9 mouse cellular contexts compared by ENCODE assay signal in the genomic region with DNA sequence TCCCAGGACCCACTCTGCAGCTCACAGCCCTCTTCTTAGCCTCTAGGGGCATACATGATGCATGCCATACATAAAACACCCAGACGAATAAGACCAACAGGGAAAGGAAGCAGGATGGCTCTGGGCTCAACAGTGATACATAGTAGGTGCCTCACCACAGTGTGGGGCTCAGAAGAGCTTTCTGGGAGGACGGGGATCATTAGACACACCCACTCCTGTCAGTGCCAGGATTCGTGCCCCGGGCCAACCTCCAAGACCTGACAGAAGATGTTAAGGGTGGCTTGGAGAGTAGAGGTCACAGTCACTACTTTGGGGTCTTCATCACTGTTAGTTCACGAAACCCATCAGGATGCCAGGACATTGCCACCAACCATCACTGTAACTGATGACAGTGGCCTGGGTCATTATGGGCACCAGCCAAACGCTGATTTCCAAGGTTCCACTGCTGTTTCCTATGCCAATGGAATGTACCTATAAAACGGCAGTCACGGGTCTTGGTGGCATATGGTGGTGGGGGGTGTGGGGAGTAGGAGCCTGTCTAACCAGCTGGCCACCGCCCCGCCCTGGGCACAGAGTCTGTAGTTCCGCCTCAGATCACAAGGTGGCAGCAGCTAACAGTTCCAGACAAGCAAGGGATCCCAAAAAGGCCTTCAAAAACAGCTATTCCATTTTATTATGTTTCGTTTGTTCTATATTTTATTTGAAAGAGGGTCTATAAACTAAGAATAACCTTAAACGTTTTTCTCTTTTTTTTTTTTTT. TPM values are rescaled to one million over a fixed set of nuclear protein-coding genes. Genes with fewer than 3 reads are reported as not detected.
DNase-seq lines count a peak whose midpoint lies in the region; ATAC-seq and TF ChIP-seq lines count a peak whose summit lies in the region.
"Had no signal": no experiment of that assay in that cellular context is flagged by ENCODE, and none has a peak within 500 bp of the region (broad histone marks: within the 10 kb centered on the region; RNA-seq: fewer than 3 reads in every experiment).

No protein-coding gene starts in this region.

- TF ChIP-seq EP300 in CH12.LX (IDR thresholded peaks at IDR 0.05; ENCODE audit: low read length): no peak
- TF ChIP-seq EP300 in heart, postnatal 0 days (IDR thresholded peaks at IDR 0.05; ENCODE audit: low read depth): no peak

- no peak; the same call in 1 of the 2 replicates for TF ChIP-seq POLR2A in CH12.LX (IDR thresholded peaks at IDR 0.05; ENCODE audit: low read depth, low read length)
- TF ChIP-seq POLR2A in bone marrow macrophage, adult 2 months (IDR thresholded peaks at IDR 0.05; ENCODE audit: borderline replicate concordance, low read depth, low read length): no peak
- TF ChIP-seq POLR2A in embryonic fibroblast, embryonic 13.5 days (IDR thresholded peaks at IDR 0.05; ENCODE audit: low read depth, low read length): no peak
- TF ChIP-seq POLR2A in lung, adult 2 months (IDR thresholded peaks at IDR 0.05; ENCODE audit: borderline replicate concordance, extremely low read depth, low read depth, low read length): no peak

- no peak overlapping the region for H3K9ac ChIP-seq in CH12.LX (ENCODE audit: insufficient read depth, low read depth)
- H3K9ac ChIP-seq in heart, postnatal 0 days (replicated peaks; ENCODE audit: low read depth, low read length): no peak overlapping the region
- no peak overlapping the region for H3K9ac ChIP-seq in neural tube, embryonic 15.5 days (replicated peaks)
- H3K9ac ChIP-seq: heart, embryonic 15.5 days had no signal

- H3K4me3 ChIP-seq in CH12.LX (replicated peaks in 1 of 3; ENCODE audit: low read depth in 2 of 3, low read length in 2 of 3, poor library complexity in 1 of 3): no peak overlapping the region
- no peak overlapping the region for H3K4me3 ChIP-seq in bone marrow macrophage, adult 2 months (ENCODE audit: insufficient read depth, low read length)
- no peak overlapping the region for H3K4me3 ChIP-seq in embryonic fibroblast, embryonic 13.5 days (ENCODE audit: insufficient read depth, low read length)
- no peak overlapping the region for H3K4me3 ChIP-seq in heart, postnatal 0 days (ENCODE audit: low read depth, low read length)
- no peak overlapping the region for H3K4me3 ChIP-seq in lung, adult 2 months (replicated peaks; ENCODE audit: extremely low read depth, low read depth, low read length)
- H3K4me3 ChIP-seq in neural tube, embryonic 15.5 days (replicated peaks): no peak overlapping the region
- H3K4me3 ChIP-seq: heart, embryonic 15.5 days had no signal

- peak; percentile 28; the same call in 1 of the 2 replicates for ATAC-seq in heart, postnatal 0 days (ENCODE audit: insufficient read depth, low read depth)
- ATAC-seq in neural tube, embryonic 15.5 days (ENCODE audit: low FRiP score): peak; percentile 35; the same call in 1 of the 2 replicates

- H3K9me3 ChIP-seq in CH12.LX (replicated peaks; ENCODE audit: low read length): no peaks in the 10 kb centered on the region
- no peaks in the 10 kb centered on the region for H3K9me3 ChIP-seq in heart, postnatal 0 days (replicated peaks; ENCODE audit: control insufficient read depth, low read length)
- no peaks in the 10 kb centered on the region for H3K9me3 ChIP-seq in neural tube, embryonic 15.5 days (replicated peaks)
- H3K9me3 ChIP-seq: heart, embryonic 15.5 days had no signal

- DNase-seq in CH12.LX (ENCODE audit: extremely low read depth): peak; percentile 75
- peak; percentile 75 for DNase-seq in heart, postnatal 0 days (ENCODE audit: low spot score)
- DNase-seq in kidney, postnatal 4 days: peak; percentile 92 to 93
- peak; percentile 92 for DNase-seq in lung, adult 2 months
- peak; percentile 80 for DNase-seq in thymus, postnatal 0 days (ENCODE audit: low spot score)

- WGBS in heart, postnatal 0 days: 21% methylated on average over 13 of the region's 13 CpGs
- 16% methylated on average over 13 of the region's 13 CpGs for WGBS in lung, adult 2 months
- WGBS in neural tube, embryonic 15.5 days: 24% methylated on average over 13 of the region's 13 CpGs

- peaks cover 0 to 11% of the 10 kb centered on the region in 2 experiments; a peak in 2 of 4 replicates for H3K4me1 ChIP-seq in CH12.LX (ENCODE audit: control insufficient read depth in 1 of 2, insufficient read depth in 2 of 2)
- peaks cover 15% of the 10 kb centered on the region for H3K4me1 ChIP-seq in bone marrow macrophage, adult 2 months (ENCODE audit: control insufficient read depth, insufficient read depth, low read length)
- H3K4me1 ChIP-seq in embryonic fibroblast, embryonic 13.5 days (ENCODE audit: control insufficient read depth, insufficient read depth, low read length): no peaks in the 10 kb centered on the region
- peaks cover 17% of the 10 kb centered on the region for H3K4me1 ChIP-seq in heart, postnatal 0 days (ENCODE audit: control insufficient read depth, insufficient read depth)
- H3K4me1 ChIP-seq in lung, adult 2 months (ENCODE audit: control insufficient read depth, insufficient read depth, low read length): peaks cover 12% of the 10 kb centered on the region
- H3K4me1 ChIP-seq in neural tube, embryonic 15.5 days: peaks cover 28% of the 10 kb centered on the region

- H3K4me2 ChIP-seq in CH12.LX (ENCODE audit: insufficient read depth, low read depth, poor library complexity, severe bottlenecking): no peak overlapping the region
- H3K4me2 ChIP-seq in heart, postnatal 0 days (ENCODE audit: low read depth, low read length): no peak overlapping the region
- H3K4me2 ChIP-seq in neural tube, embryonic 15.5 days: no peak overlapping the region
- H3K4me2 ChIP-seq: heart, embryonic 15.5 days had no signal

- no peaks in the 10 kb centered on the region for H3K27me3 ChIP-seq in CH12.LX (replicated peaks)
- H3K27me3 ChIP-seq in heart, postnatal 0 days (ENCODE audit: control insufficient read depth, insufficient read depth, low read length): no peaks in the 10 kb centered on the region
- H3K27me3 ChIP-seq in neural tube, embryonic 15.5 days (replicated peaks): no peaks in the 10 kb centered on the region
- H3K27me3 ChIP-seq: heart, embryonic 15.5 days had no signal

- peak overlapping the region; percentile 14 for H3K27ac ChIP-seq in CH12.LX (ENCODE audit: insufficient read depth, low read depth)
- no peak overlapping the region for H3K27ac ChIP-seq in bone marrow macrophage, adult 2 months (ENCODE audit: insufficient read depth, low read depth, low read length)
- no peak overlapping the region for H3K27ac ChIP-seq in embryonic fibroblast, embryonic 13.5 days (ENCODE audit: insufficient read depth, low read length)
- H3K27ac ChIP-seq in heart, postnatal 0 days (ENCODE audit: low read depth): no peak overlapping the region
- H3K27ac ChIP-seq in neural tube, embryonic 15.5 days (replicated peaks): 0 out of 2 replicates have a peak overlapping the region, but pooled peaks have one; percentile 7
- H3K27ac ChIP-seq: heart, embryonic 15.5 days had no signal

- H3K79me2 ChIP-seq in CH12.LX (replicated peaks; ENCODE audit: control insufficient read depth, extremely low read depth, insufficient read depth, poor library complexity, severe bottlenecking): 0 out of 2 replicates have a peak, but pooled peaks cover 2% of the 10 kb centered on the region

- in situ Hi-C loops in CH12.LX (cut with MboI; ENCODE audit: low pct_ligation_motif_present, low pct_unique_long_range_greater_than_20kb, low sequenced_read_pairs): loop anchor here (5.0 kb wide), 3 partner anchors 43 to 198 kb away; a partner anchor contains a TSS

- H3K36me3 ChIP-seq in CH12.LX (replicated peaks in 1 of 2; ENCODE audit: control insufficient read depth in 1 of 2, insufficient read depth in 1 of 2, low read length in 1 of 2): peaks cover 37 to 81% of the 10 kb centered on the region in 2 experiments
- peaks cover 29% of the 10 kb centered on the region for H3K36me3 ChIP-seq in heart, postnatal 0 days (replicated peaks; ENCODE audit: control insufficient read depth, insufficient read depth, low read length)
- peaks cover 36% of the 10 kb centered on the region for H3K36me3 ChIP-seq in neural tube, embryonic 15.5 days

- TF ChIP-seq RAD21 in CH12.LX (IDR thresholded peaks at IDR 0.05; ENCODE audit: low read depth, low read length): peak; percentile 90

- TF ChIP-seq CTCF in CH12.LX (conservative IDR thresholded peaks at IDR 0.05 in 1 of 2, IDR thresholded peaks at IDR 0.05 in 1 of 2; ENCODE audit: low read depth in 2 of 2, low read length in 2 of 2): peak; percentile 44 to 95
- TF ChIP-seq CTCF in bone marrow macrophage, adult 2 months (IDR thresholded peaks at IDR 0.05; ENCODE audit: low read depth, low read length): peak; percentile 65
- peak; percentile 81; the same call in 1 of the 2 replicates for TF ChIP-seq CTCF in embryonic fibroblast, embryonic 13.5 days (IDR thresholded peaks at IDR 0.05; ENCODE audit: borderline replicate concordance, insufficient read depth, low read length)
- peak; percentile 77 for TF ChIP-seq CTCF in heart, postnatal 0 days (IDR thresholded peaks at IDR 0.05; ENCODE audit: low read depth)
- peak; percentile 78 for TF ChIP-seq CTCF in lung, adult 2 months (IDR thresholded peaks at IDR 0.05; ENCODE audit: insufficient read depth, low read length)

- dilution Hi-C loops in CH12.LX (cut with MboI; ENCODE audit: extremely low pct_ligation_motif_present, extremely low pct_unique_long_range_greater_than_20kb, low sequenced_read_pairs): no loop called here

RNA-seq across cellular contexts. Expression of a gene that starts 16.5 kb away (rescaled TPM):
- total RNA-seq in CH12.LX (2012; rRNA removed): 171 and 266 TPM in 2 replicates
- total RNA-seq in CH12.LX (2014; rRNA removed): 380 and 479 TPM in 2 replicates
- 687 and 712 TPM in 2 replicates for polyA plus RNA-seq in CH12.LX (2012; ENCODE audit: insufficient read length, low read depth)
- polyA plus RNA-seq in bone marrow macrophage, adult 2 months (2012; ENCODE audit: insufficient read depth, insufficient read length, missing spikeins): 151 and 170 TPM in 2 replicates
- polyA plus RNA-seq in embryonic fibroblast, embryonic 13.5 days (2011; ENCODE audit: insufficient read length, low read depth, missing spikeins): 253 and 262 TPM in 2 replicates
- total RNA-seq in heart, postnatal 0 days (2014; rRNA removed; ENCODE audit: low replicate concordance): 110 and 151 TPM in 2 replicates
- 202 and 238 TPM in 2 replicates for polyA plus RNA-seq in heart, postnatal 0 days (2015; fragmentation: Nextera tagmentation; extraction: Ambion mirVana)
- 159 and 168 TPM in 2 replicates for polyA plus RNA-seq in lung, adult 2 months (2012; rRNA removed)
- 403 and 429 TPM in 2 replicates for polyA plus RNA-seq in neural tube, embryonic 15.5 days (2015; fragmentation: Nextera tagmentation; extraction: Ambion mirVana)
- 723 and 729 TPM in 2 replicates for polyA plus RNA-seq in thymus, postnatal 0 days (2015; fragmentation: Nextera tagmentation; extraction: Ambion mirVana)

RNA-seq across cellular contexts. Expression of a gene that starts 41.1 kb away (rescaled TPM):
- total RNA-seq in CH12.LX (2012; rRNA removed): 25.9 and 29.0 TPM in 2 replicates
- total RNA-seq in CH12.LX (2014; rRNA removed): 56.0 and 56.4 TPM in 2 replicates
- polyA plus RNA-seq in CH12.LX (2012; ENCODE audit: insufficient read length, low read depth): 50.9 and 56.0 TPM in 2 replicates
- 180 and 183 TPM in 2 replicates for polyA plus RNA-seq in bone marrow macrophage, adult 2 months (2012; ENCODE audit: insufficient read depth, insufficient read length, missing spikeins)
- 89.4 and 102 TPM in 2 replicates for polyA plus RNA-seq in embryonic fibroblast, embryonic 13.5 days (2011; ENCODE audit: insufficient read length, low read depth, missing spikeins)
- total RNA-seq in heart, postnatal 0 days (2014; rRNA removed; ENCODE audit: low replicate concordance): 49.8 and 50.1 TPM in 2 replicates
- polyA plus RNA-seq in heart, postnatal 0 days (2015; fragmentation: Nextera tagmentation; extraction: Ambion mirVana): 53.7 and 57.3 TPM in 2 replicates
- polyA plus RNA-seq in lung, adult 2 months (2012; rRNA removed): 105 and 111 TPM in 2 replicates
- polyA plus RNA-seq in neural tube, embryonic 15.5 days (2015; fragmentation: Nextera tagmentation; extraction: Ambion mirVana): 81.2 and 82.1 TPM in 2 replicates
- 95.4 and 121 TPM in 2 replicates for polyA plus RNA-seq in thymus, postnatal 0 days (2015; fragmentation: Nextera tagmentation; extraction: Ambion mirVana)

RNA-seq across cellular contexts. Expression of a gene that starts 41.8 kb away (rescaled TPM):
- total RNA-seq in CH12.LX (2012; rRNA removed): 25.3 and 37.5 TPM in 2 replicates
- 9.1 and 10.6 TPM in 2 replicates for total RNA-seq in CH12.LX (2014; rRNA removed)
- 55.0 and 59.1 TPM in 2 replicates for polyA plus RNA-seq in CH12.LX (2012; ENCODE audit: insufficient read length, low read depth)
- 189 and 197 TPM in 2 replicates for polyA plus RNA-seq in bone marrow macrophage, adult 2 months (2012; ENCODE audit: insufficient read depth, insufficient read length, missing spikeins)
- polyA plus RNA-seq in embryonic fibroblast, embryonic 13.5 days (2011; ENCODE audit: insufficient read length, low read depth, missing spikeins): 453 and 677 TPM in 2 replicates
- total RNA-seq in heart, postnatal 0 days (2014; rRNA removed; ENCODE audit: low replicate concordance): 16.7 and 42.8 TPM in 2 replicates
- 48.2 and 48.9 TPM in 2 replicates for polyA plus RNA-seq in heart, postnatal 0 days (2015; fragmentation: Nextera tagmentation; extraction: Ambion mirVana)
- polyA plus RNA-seq in lung, adult 2 months (2012; rRNA removed): 70.3 and 91.5 TPM in 2 replicates
- polyA plus RNA-seq in neural tube, embryonic 15.5 days (2015; fragmentation: Nextera tagmentation; extraction: Ambion mirVana): 99.0 and 99.7 TPM in 2 replicates
- 39.3 and 39.7 TPM in 2 replicates for polyA plus RNA-seq in thymus, postnatal 0 days (2015; fragmentation: Nextera tagmentation; extraction: Ambion mirVana)

Comparison
In these comparisons a context has a peak if more than half of its experiments do, and no peak if none do; other contexts are left out.
1. H3K27ac ChIP-seq: peak in CH12.LX (single experiment) and neural tube, embryonic 15.5 days (single experiment); none in bone marrow macrophage, adult 2 months (single experiment), embryonic fibroblast, embryonic 13.5 days (single experiment) and heart, postnatal 0 days (single experiment).
2. Peak in every context shown above with its lines, with median percentiles within 50 percentile points of each other: DNase-seq and CTCF ChIP-seq.